Mouse (Mus musculus) erythroblast, adult 5-6 weeks (primary cell): Measurements from ENCODE around the gene Unc5b. TPM values are rescaled to one million over a fixed set of nuclear protein-coding genes. Genes with fewer than 3 reads are reported as not detected.

Source experiments
- ATAC-seq: replicated peaks from 2 replicates; pipeline ENCODE4 v1.8.0; 2016; ENCODE audit warnings: moderate number of reproducible peaks, mild to moderate bottlenecking, moderate TSS enrichment, inconsistent platforms; ENCODE audit not compliant: poor library complexity, low FRiP score, severe bottlenecking
- total RNA-seq, 2 experiments: library from RNA; stranded (forward) in 1 of 2; stranded (reverse) in 1 of 2; fragments of 150-400 nt in 1 of 2; fragments of 200-764, 138-1000 nt in 1 of 2; gene quantifications; 2 replicates each; pipeline versions ENCODE4 v1.2.3 to v1.2.4; 2015 to 2017; ENCODE audit warnings: low replicate concordance in 2 of 2

Unc5b gene
- total RNA-seq, 2 experiments from 2014 or later = not detected

- ATAC-seq = no peak
These were observed 8.5 kb downstream of the Unc5b start for GRCm38 (mm10) chr10:60822641-60823425.

DNA sequence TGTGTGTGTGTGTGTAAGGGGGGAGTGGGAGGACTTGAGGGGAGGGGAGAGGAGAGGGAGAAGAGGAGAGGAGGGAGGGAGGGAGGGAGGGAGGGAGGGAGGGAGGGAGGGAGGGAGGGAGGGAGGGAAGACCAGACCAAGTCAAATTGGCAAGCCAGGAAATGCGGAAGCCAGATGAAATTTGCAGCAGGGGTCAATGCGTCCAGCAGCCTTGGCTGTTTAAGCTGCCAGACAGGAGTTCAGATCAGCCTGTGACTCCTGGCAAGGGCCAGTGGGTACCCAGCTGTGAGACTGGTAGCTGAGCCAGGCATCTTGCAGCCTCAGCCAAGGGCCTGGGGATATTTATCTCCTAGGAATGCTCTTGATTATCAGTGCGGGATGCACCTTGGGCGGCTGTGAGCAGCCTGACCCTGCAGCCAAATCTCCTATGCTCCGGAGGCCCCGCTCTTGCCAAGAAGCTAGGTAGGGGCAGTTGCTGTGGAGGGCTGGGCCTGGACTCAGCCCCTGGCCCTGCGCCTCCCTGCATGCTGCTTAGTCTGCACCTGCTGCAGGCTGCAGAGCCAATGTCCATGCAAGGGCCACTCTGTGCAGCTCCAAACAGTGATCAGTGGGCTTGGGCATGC is 9.5 kb downstream of the Unc5b start:
- no peak for ATAC-seq

DNA sequence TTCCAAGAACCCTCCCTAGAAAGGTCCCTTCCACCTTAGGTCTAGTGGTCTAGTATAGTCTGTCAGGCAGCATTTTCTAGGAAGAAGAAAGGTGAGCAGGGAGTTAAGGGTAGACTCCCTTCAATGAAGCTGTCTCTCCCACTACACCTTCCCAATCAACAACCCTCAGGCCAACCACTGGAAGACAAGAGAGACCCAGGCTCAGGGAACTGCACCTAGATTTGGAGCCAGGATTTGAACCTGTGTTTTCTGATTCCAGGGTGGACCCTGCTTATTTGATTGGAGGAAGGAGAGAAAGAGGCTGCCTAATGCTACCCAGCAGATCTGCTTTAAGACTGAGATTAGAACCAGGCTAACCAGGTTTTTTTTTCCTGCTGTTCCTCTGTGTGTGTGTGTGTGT is 10.1 kb downstream of the Unc5b start:
- ATAC-seq = no peak

DNA sequence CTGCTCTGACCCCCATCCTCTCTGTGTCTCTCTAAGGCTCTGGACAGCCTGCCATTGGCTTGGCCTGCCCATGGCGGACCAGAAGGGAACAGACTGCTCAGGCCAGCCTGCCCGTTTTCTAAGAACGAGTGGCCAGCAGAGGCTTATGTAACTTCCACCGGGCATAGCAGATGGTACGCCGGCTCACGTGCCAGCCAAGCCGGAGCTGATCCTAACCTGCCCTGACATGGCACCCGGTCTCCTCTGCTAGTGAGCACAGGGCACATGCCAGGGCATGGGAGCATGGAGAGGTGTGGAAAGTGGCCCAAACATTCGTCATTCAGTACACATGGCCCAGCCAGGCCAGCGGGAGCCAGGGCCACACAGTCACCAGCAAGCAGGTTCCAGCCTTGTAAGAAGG is 10.8 kb downstream of the Unc5b start:
- ATAC-seq = no peak

DNA sequence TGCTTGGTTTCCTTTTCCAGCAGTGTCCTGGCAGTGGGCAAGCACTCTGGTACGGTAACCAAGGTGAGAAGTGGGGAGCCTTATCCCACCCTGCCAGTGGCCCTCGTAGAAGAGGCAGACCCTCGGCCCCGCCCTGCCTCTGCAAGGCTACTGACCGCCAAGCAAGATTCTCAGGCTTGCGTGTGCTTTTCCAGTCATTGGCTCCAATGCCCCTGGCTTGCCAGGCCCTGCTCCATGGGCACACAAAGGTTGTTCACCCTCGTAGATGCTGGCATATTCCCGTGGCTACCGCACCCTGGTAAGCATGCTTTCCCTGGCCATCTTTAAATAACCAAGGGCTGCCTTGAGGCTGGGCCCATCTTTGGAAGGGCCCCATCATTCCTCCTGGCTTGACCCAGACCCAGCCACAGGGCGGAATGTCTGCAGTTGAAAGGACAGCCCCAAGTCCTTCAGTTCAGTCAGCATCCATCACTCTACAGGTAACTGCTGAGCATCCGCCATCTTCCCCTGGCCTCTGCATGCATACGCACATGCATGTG is 11.7 kb downstream of the Unc5b start:
- ATAC-seq = no peak

GRCm38 (mm10) chr10:60819179-60819578 is 12.2 kb downstream of the Unc5b start:
- no peak for ATAC-seq

GRCm38 (mm10) chr10:60818708-60819107 is 12.7 kb downstream of the Unc5b start:
- ATAC-seq = no peak

- ATAC-seq = no peak
These were observed 13.5 kb downstream of the Unc5b start for GRCm38 (mm10) chr10:60817868-60818267.

- no peak for ATAC-seq
These were observed 14.3 kb downstream of the Unc5b start for GRCm38 (mm10) chr10:60816872-60817648.

DNA sequence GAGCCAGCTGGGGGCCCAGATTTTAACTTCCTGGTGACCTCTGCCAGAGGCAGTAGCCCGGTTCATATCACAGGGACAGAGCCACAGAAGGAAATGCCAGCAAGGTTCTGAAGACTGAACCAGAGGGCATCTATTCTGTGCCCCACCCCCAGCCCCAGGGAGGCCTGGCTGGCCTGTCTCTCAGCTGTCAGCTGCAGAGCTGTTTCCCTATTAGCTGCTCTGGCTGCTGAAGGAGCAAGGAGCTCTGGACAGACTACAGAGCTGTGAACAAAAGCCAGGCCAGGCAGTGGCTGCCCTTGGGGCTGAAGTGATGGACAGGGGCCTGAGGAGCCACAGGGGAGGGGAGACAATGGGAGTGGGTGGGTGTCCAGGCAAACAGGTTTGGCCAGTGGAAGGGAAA is 15.5 kb downstream of the Unc5b start:
- ATAC-seq = no peak

GRCm38 (mm10) chr10:60815059-60815458 is 16.3 kb downstream of the Unc5b start:
- ATAC-seq = no peak

DNA sequence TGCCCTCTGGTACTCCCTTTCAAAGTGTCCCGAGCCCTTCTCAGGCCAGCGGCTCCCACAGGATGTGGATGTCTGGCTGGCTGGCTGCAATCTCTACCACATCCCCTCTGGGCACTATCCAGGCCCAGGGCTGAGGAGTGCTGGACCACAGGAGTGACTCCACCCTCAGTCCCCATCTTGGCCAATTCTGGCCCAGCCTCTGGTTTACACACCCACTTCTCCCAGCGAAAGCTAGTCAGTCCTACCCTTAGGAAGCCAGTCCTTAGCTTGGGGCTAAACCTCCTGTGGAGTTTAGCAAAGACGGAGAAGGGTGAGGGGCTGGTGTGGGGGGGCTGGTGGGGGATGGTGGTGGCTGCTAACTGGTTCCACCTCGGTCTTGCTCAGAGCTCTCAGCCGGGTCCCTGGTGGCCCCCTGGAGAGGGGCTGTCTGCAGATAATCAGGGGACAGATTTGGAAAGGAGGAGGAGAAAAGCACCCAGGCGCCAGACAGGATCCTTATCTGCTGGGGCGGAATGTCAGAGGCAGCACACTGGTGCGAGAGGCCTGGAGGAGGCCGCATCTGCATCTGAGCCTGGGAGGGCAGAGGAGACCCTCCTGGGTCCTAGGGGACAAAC is 16.8 kb downstream of the Unc5b start:
- ATAC-seq = no peak

DNA sequence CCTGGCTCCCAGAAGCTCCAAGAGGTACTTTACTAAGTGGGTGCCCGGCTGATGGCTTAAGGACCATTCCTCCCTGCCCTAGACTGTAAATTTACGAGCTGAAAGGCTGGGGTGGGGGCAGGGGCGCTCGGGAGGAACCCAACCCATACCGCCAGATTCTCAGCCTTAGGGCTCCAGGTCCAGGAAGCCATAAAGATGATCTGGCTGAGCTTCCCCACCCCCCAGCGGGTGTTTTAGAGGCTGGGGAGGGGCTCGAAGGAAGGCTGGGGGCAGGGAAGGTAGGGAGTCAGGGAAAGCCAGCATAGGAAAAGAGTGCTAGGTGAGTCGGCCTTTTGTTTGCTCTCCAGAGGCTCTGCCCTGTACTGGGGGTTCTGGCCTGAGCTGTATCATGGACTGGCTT is 17.8 kb downstream of the Unc5b start:
- no peak for ATAC-seq

DNA sequence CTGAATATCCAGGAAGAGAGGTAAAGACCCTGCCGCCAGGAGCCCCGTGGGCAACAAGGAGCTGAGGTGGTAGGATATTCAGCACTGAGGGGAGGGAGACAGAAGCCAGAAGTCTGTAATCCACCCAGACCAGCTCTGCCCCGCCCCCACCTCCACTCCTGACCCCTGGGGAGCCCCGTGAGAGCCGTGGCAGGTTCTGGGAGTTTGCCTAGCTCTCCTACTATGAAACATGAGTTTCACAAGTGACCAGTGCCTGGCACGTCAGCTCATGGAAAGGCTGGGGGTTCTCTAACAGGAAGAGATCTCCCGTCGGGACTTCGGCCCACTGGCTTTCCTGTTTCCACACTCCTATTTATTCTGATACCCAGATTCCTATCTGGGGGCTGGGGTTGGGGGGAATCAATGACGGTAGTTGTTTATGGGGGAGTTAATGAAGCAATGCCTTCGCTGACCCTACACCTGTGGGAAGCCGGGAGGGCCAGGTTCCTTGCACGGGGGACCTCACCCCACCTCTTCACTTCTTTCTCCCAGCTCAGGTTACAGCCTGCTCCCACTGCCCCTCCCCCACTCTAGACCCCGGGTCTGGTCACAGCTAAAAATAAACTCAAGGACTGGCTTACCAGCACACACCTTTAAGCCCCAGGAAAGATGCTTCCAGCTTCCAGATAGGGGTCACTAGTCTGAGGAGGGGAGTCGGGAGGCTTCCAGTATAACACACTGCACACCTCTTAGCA is 19.4 kb downstream of the Unc5b start:
- ATAC-seq = no peak

GRCm38 (mm10) chr10:60808447-60808846 is 22.9 kb downstream of the Unc5b start:
- no peak for ATAC-seq

GRCm38 (mm10) chr10:60807531-60808185 is 23.7 kb downstream of the Unc5b start:
- no peak for ATAC-seq

DNA sequence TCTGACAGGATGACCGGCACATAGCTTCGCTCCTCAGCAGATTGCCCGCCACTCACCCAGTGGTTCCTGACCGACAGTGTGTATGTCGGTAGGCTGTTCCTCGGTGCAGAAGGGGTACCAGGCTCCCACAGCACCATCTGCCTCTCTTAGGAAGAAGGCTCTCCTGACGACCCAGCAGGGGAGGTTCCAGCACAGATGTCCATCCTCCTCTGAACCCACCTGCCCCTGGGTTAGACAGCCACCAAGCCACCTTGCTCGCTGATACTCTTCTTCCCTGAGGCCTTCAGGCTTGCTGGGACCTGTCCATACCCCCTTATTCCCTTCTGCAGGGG is 25.2 kb downstream of the Unc5b start:
- no peak for ATAC-seq

DNA sequence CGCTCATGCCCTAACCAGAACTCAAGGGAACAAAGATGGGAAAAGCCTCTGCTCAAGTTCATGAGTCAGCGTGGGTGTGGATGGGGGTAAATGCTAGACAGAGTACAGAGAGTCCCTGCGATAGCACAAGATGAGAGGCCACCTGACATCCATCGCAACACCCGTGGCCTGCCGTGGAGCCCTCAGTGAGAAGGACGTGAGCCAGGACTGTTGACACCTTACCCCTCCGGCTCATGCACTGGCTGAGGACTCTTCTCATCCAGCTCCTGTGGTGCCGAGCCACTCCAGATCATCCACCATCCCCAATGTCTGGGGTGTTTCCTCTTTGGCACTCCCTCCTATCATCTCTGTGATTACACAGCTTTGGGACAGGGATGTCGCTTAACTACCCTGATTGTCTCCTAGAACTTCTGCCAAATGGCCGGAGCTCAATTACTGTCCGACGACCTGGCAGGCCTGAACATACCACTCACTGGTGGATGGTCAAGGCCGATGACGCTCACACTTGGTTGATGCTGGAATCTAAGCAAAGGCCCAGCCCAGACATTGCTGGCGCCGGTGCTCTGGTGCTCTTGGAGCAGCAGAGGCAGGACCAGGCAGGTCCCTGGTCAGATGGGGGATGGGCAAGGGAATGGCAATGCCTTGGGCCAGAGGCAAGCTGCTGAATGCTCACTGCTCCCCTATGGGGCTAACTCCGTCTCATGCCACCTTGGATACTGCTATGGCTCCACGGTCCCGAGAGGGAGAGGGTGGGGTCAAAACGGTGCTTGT is 25.8 kb downstream of the Unc5b start:
- no peak for ATAC-seq
